Mouse (Mus musculus): ENCODE data around the gene Gm17324.

DNA sequence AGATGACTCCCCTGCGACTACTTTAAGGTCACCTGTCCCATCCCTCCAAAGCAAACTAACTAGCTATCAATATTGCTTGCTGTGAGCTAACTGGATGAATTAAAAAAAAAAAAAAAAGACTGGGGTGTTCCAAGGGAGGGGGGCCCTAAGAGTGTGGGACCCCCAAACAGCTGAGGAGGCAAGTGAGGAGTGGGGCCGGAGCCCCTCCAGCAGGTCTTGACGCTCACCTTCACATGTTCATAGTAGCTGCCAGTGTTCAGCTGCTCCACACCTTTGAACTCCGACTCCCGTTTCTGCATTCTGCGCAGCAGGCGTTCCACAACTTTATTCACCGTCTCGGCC lies 6.4 kb downstream of the Gm17324 start:
- TF ChIP-seq CTCF (IDR thresholded peaks at IDR 0.05; ENCODE audit: low read depth, low read length) = no peak
- no peak for TF ChIP-seq EP300 (IDR thresholded peaks at IDR 0.05; ENCODE audit: insufficient read depth, low read depth, low read length)
- no peak for TF ChIP-seq POLR2A (IDR thresholded peaks at IDR 0.05; ENCODE audit: insufficient read depth, low read length)
